Mouse (Mus musculus): ENCODE results near the gene Jade3. TPM values are rescaled to one million over a fixed set of nuclear protein-coding genes. Genes with fewer than 3 reads are reported as not detected.

Jade3 gene
- total RNA-seq, 2 experiments from 2014 or later = 6.4 to 7.1 TPM

DNA sequence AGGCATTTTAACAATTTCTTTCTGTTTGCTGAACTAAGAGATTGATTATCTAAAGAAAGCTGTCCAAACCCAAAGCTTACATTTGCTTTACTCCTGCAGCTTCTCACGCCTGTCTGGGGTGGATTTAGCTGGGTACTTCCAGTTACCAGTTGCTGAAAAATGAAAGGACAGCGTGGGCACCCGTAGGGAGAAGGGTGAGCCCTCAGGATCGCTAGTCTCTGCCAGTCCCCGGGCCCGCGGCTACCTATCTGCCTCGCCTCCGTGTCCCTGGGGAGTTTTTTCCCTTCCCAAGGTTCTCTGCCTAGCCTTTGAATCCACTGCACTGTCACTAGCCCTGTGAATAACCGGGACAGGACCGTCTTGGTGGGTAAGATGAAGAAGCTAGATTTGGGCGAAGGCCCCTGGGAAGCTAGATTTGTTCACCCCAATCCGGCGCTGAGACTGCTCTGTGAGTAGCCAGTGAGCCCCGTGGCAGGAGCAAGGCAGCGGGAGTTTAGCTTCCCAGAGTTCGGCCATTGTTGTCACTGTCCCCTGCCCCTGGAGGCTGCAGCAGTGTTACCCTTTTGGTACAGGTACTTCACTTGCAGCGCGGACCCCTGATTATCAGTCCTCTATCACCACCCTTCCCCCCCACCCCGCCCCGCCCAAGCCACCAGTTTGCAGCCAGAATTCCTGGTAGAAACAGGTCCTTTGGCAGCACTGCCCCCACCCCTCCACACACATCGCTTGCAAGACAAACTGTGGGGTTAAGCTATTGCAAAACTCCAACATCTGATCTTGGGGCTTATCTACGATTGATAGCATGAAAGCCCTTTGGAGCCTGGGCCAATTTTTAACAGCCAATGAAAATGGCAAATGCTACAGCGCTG lies 122.8 kb downstream of the Jade3 start:
- intact Hi-C loops (cut with DNase I) = no loop called here
- Histone ChIP-seq H3K27ac (no peak overlapping the region), H3K4me3 (peak overlapping the region; percentile 40)
- no peak for TF ChIP-seq CTCF (IDR thresholded peaks at IDR 0.05)
- DNase-seq (ENCODE audit: extremely low spot score in 1 of 2, low spot score in 2 of 2) = peak; percentile 5 to 17

DNA sequence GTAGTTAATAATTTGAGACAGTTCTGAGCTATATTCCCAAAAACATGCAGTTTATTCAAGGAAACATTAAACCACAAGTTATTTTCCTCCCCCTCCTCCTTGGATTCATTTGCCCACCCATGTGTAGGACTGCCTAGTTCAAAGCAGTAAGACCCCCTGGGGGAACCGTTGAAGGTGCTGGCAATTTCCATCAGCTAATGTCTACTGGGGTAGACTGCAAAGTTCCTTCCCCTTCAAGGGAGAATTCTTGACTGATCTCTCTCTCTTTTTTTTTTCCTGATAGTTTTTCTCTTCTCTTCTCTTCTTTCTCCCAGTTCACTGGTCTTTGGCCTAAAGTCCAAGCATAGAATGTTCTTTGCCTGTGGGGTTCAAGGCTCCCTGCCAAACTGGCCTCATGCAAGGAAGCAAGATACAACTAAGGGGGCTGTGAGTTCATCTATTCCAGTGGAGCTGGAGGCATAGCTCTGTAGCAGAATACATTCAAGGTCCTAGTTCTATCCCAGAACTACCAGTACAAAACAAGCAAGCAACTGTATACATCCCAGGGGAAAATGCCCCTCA lies 123.5 kb downstream of the Jade3 start:
- intact Hi-C loops (cut with DNase I) = no loop called here
- no peak overlapping the region for H3K27ac ChIP-seq
- H3K4me3 ChIP-seq = no peak overlapping the region
- no peak for TF ChIP-seq CTCF (IDR thresholded peaks at IDR 0.05)
- DNase-seq (ENCODE audit: extremely low spot score in 1 of 2, low spot score in 2 of 2) = no peak

DNA sequence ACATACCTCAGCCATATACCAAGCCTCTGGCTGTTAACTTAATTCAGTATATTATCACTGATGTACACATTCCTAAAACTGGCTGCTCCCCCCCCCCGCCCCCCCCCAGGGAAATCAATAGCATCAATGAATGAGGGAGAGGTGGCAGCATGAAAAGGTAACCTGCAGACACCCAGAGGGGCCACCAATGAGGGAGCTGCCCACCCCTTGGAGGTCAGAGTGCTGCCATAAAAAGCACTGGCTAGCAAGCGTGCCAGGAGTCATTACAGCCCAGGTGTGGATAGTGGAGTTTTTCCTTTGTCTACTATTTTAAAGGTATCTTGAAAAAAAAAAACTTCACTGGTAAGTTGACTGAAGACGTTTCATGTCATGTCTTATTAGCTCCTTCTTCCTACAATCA lies 124.0 kb downstream of the Jade3 start, which contains the start of gene Rgn:
TSS of gene Rgn (plus strand) at position 256 of the 400 bp plus-strand sequence.
- no peak for DNase-seq (ENCODE audit: extremely low spot score in 1 of 2, low spot score in 2 of 2)
- intact Hi-C loops (cut with DNase I) = no loop called here
- Histone ChIP-seq H3K4me3 (no peak within 1 kb of the TSS), H3K27ac (no peak within 1 kb of the TSS)
- TF ChIP-seq CTCF (IDR thresholded peaks at IDR 0.05) = no peak

DNA sequence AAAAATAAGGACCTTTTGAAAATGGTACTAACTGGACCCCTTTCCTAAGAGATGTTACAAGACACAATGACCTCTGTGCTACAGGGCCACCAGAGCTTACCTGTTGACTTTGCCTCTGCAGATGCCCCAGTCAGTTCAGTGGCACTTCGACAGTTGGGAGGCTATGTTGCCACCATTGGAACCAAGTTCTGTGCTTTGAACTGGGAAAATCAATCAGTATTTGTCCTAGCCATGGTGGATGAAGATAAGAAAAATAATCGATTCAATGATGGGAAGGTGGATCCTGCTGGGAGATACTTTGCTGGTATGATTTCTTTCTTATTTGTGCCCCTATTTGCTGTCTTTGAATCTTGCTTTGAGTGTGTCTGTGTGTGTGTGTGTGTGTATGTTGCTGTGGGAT lies 126.7 kb downstream of the Jade3 start:
- Histone ChIP-seq H3K4me3 (no peak overlapping the region), H3K27ac (no peak overlapping the region)
- intact Hi-C loops (cut with DNase I) = no loop called here
- no peak for TF ChIP-seq CTCF (IDR thresholded peaks at IDR 0.05)
- no peak for DNase-seq (ENCODE audit: extremely low spot score in 1 of 2, low spot score in 2 of 2)

DNA sequence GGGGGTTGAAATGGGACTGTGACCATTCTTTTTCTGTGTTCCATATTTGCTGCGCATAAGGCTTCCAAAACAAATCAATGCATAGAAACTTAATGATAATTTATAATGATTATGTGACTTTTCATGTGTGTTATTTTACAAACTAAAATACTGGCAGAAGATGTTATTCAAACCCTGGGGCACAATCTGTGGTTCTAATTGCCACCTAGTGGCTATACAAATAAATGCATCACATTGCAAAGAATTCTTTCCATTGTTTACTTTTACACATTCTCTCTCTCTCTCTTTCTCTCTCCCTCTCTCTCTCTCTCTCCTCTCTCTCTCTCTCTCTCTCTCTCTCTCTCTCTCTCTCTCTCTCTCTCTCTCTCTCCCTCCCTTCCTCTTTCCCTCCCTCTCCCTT lies 136.4 kb downstream of the Jade3 start:
- intact Hi-C loops (cut with DNase I) = loop anchor here (5.0 kb wide), 1 partner anchor 200 kb away; the partner anchor contains the start of gene Rp2
- DNase-seq (ENCODE audit: extremely low spot score in 1 of 2, low spot score in 2 of 2) = no peak

DNA sequence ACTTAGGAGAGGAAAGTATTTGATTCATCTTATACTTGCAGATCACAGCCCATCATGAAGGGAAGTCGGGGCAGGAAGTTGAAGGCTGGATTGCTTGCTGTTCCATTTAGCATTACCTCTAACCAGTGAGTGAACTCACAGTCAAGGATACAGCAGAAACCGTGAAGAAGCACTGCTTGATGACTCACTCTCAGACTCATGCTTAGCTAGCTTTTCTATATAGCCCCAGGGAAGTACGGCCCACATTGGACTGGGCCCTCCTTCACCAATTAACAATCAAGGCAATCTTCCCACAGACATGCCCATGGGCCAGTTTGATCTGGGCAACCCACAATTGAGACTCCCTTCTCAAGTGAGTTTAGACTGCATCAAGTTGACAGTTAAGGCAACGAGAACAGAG lies 138.5 kb downstream of the Jade3 start:
- H3K27ac ChIP-seq = no peak overlapping the region
- no peak for DNase-seq (ENCODE audit: extremely low spot score in 1 of 2, low spot score in 2 of 2)
- intact Hi-C loops (cut with DNase I) = loop anchor here (5.0 kb wide), 1 partner anchor 202 kb away; the partner anchor contains the start of gene Rp2
- no peak for TF ChIP-seq CTCF (IDR thresholded peaks at IDR 0.05)
- H3K4me3 ChIP-seq = no peak overlapping the region

More for the DNA sequence above, 136.4 kb downstream of the Jade3 start:
- TF ChIP-seq CTCF (IDR thresholded peaks at IDR 0.05) = peak; percentile 50
- Histone ChIP-seq H3K27ac (no peak overlapping the region), H3K4me3 (no peak overlapping the region)

Other genes starting within 250 kb of the Jade3 start
- gene Slc9a7, start 133.9 kb upstream of the Jade3 start, total RNA-seq (2021) = 10 to 100 TPM; 58.2 TPM
- gene Rp2, start 61.2 kb upstream of the Jade3 start, total RNA-seq (2021) = 10 to 100 TPM; 17.7 to 17.8 TPM
- gene Rgn, start 124.1 kb downstream of the Jade3 start, total RNA-seq (2021) = under 1 TPM in 1 of 2 experiments, not detected in 1; 0.35 TPM
- 10 to 100 TPM; 49.2 to 50.0 TPM for gene Rbm10, start 191.8 kb downstream of the Jade3 start, total RNA-seq (2021)
- gene Ndufb11, start 191.9 kb downstream of the Jade3 start, total RNA-seq (2021) = 100 to 1,000 TPM; 142 to 157 TPM
- gene Uba1, start 232.6 kb downstream of the Jade3 start, total RNA-seq (2021) = 100 to 1,000 TPM; 337 to 348 TPM